Mouse (Mus musculus): ENCODE data around the gene Arl6ip1. TPM values are rescaled to one million over a fixed set of nuclear protein-coding genes. Genes with fewer than 3 reads are reported as not detected.

The Arl6ip1 gene
- 147 TPM for polyA plus RNA-seq (2014; fragmentation: Illumina TruSeq; extraction: RNeasy Lipid Tissue Mini Kit (QIAGEN cat#74804); ENCODE audit: insufficient read depth, low read depth, low replicate concordance)

DNA sequence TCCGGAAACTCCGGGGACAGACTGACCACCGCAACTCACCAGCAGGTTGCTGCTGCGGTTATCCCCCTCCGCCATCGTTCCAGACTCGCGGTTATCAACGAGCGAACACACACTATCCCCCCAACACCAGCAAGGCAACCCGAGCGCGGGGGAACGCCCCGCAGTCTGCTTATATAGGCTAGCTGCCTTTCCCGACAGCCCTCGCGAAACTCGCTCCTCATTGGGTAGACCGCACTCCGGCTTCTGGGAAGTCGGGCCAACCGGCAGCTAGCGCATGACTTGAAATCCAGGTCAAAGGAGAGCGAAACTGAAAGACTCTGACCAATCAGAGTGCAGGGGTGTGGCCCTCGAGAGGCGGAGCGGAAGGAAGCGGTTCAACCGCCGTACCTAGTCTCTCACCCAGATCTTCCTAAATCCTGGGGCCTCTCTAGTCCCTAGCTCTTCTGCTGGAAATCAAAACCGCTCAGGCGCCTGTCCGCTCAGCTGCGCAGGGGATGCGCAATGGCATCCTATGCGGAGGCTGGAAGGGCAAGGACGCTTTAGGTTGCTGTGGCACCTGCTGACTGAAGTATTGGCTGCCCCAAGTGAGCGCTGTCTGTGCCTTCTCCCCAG, at the start of gene Arl6ip1:
Arl6ip1 (minus strand) TSS at position 233 of the 612 bp plus-strand sequence.

DNA sequence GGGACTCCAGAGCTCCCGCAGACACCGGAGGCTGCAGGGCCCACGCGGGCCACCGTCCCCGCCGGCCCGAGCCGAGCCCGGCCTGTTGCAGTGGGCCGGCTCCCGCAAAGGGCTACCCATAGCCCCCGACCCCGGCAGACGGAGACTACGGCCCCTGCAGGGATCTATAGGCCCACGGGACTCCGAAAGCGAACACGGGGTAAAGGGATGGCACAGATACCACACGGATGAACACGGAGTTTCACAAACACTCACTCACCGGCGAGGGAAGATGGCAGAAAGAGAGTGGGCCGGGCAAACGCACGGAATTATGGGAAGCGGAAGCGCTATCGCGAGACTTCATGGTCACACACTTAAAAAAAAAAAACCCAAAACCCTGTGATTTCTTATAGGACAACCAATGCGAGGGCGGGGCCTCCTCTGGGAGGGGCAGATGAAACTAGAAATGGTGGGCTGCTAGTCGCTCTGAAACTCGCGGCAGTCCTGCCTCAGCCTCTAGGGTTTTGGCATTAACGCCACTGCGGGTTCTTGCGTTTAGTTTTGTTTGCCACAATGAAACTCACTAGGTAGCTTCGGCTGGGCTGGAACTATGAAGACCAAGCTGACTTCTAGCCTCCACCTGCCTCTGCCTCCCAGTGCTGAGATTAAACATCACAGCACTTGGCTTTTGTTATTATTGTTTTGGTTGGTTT, 13.4 kb downstream of the Arl6ip1 start, which contains the start of gene Rps15a:
Rps15a (minus strand) TSS at position 312 of the 692 bp plus-strand sequence.

Other genes starting within 250 kb of the Arl6ip1 start
- gene Rps15a, start 13.5 kb downstream of the Arl6ip1 start, polyA plus RNA-seq (2014; fragmentation: Illumina TruSeq; extraction: RNeasy Lipid Tissue Mini Kit (QIAGEN cat#74804); ENCODE audit: insufficient read depth, low read depth, low replicate concordance), result 2,466 TPM
- gene Smg1, start 114.0 kb upstream of the Arl6ip1 start, polyA plus RNA-seq (2014; fragmentation: Illumina TruSeq; extraction: RNeasy Lipid Tissue Mini Kit (QIAGEN cat#74804); ENCODE audit: insufficient read depth, low read depth, low replicate concordance), result 6.3 TPM